Mouse (Mus musculus) megakaryocyte, embryonic 14.5 days (primary cell): ENCODE results near the gene Gpr161.

Source experiments
- FLI1 ChIP-seq: IDR thresholded peaks from 2 replicates; pipeline ENCODE4 v1.6.1; 2012; ENCODE audit warnings: low read length, inconsistent platforms, mixed read lengths
- GATA1 ChIP-seq: IDR thresholded peaks from 3 replicates; pipeline ENCODE4 v1.6.1; 2012; ENCODE audit warnings: mixed read lengths, low read length, inconsistent platforms, borderline replicate concordance

GRCm38 (mm10) chr1:165304341-165304740 lies 8.8 kb downstream of the Gpr161 start:
- TF ChIP-seq GATA1 (no peak), FLI1 (no peak)
